Mouse (Mus musculus) cerebellum, adult 2 months (tissue): Measurements from ENCODE around the gene Grm1.

Experiments used
- CTCF ChIP-seq: fragments of 200-500 bp; IDR thresholded peaks from 2 replicates; pipeline ENCODE4 v1.5.1; 2011; ENCODE audit warnings: low read depth, mild to moderate bottlenecking, control low read depth, low read length, moderate library complexity, borderline replicate concordance; ENCODE audit not compliant: insufficient read depth
- POLR2A ChIP-seq: fragments of 200-500 bp; IDR thresholded peaks from 2 replicates; pipeline ENCODE4 v1.6.1; 2011; ENCODE audit warnings: low read length, control low read depth, borderline replicate concordance; ENCODE audit not compliant: insufficient read depth

GRCm38 (mm10) chr10:10929672-10930071 lies 152.5 kb downstream of the Grm1 start:
- TF ChIP-seq CTCF, result no peak
- TF ChIP-seq POLR2A, result no peak
